Mouse (Mus musculus) spleen, adult 18-20 months (tissue): ENCODE results near the gene Commd8.
"Not testable (repeated sequence)": the region's sequence is repeated elsewhere in the genome, so short reads cannot be mapped to it uniquely, and the experiment has no call there.

Experiments used
- DNase-seq, 2 experiments: peaks; one replicate each; pipeline ENCODE4 v3.0.0; 2022; ENCODE audit warnings: mixed read lengths in 2 of 2

Gene Commd8

GRCm38 (mm10) chr5:72164386-72164785 lies 3.6 kb downstream of the Commd8 start:
- no peak for DNase-seq

GRCm38 (mm10) chr5:72162855-72163254 lies 5.1 kb downstream of the Commd8 start:
- no peak for DNase-seq

- DNase-seq = no peak
These were observed 7.1 kb downstream of the Commd8 start for GRCm38 (mm10) chr5:72160781-72161485.

GRCm38 (mm10) chr5:72159537-72159936 lies 8.5 kb downstream of the Commd8 start:
- no peak for DNase-seq

- no peak for DNase-seq
These were observed 9.3 kb downstream of the Commd8 start for GRCm38 (mm10) chr5:72158667-72159066.

- no peak for DNase-seq
These were observed 11.4 kb downstream of the Commd8 start for GRCm38 (mm10) chr5:72156598-72156997.

- DNase-seq = not testable (repeated sequence)
These were observed 12.3 kb downstream of the Commd8 start for GRCm38 (mm10) chr5:72155686-72156085.

GRCm38 (mm10) chr5:72150870-72151269 lies 17.1 kb downstream of the Commd8 start:
- no peak for DNase-seq

- no peak for DNase-seq
These were observed 19.3 kb downstream of the Commd8 start for GRCm38 (mm10) chr5:72148679-72149078.

GRCm38 (mm10) chr5:72139619-72140018 lies 28.4 kb downstream of the Commd8 start:
- DNase-seq = no peak

GRCm38 (mm10) chr5:72138256-72138655 lies 29.7 kb downstream of the Commd8 start:
- no peak for DNase-seq

- no peak for DNase-seq
These were observed 34.1 kb downstream of the Commd8 start for GRCm38 (mm10) chr5:72133906-72134305.

- no peak for DNase-seq
These were observed 41.3 kb downstream of the Commd8 start for GRCm38 (mm10) chr5:72126681-72127080.

GRCm38 (mm10) chr5:72122414-72123037 lies 45.5 kb downstream of the Commd8 start:
- no peak for DNase-seq
